Mouse (Mus musculus) liver, postnatal 0 days (tissue): ENCODE data around the gene Sowahd.

Source experiments
- CTCF ChIP-seq: sonication (generic); IDR thresholded peaks from 2 replicates; pipeline ENCODE4 v1.5.1; 2016; ENCODE audit warnings: antibody characterized with exemption, low read depth
- EP300 ChIP-seq: IDR thresholded peaks from 2 replicates; pipeline ENCODE4 v1.6.1; 2016; ENCODE audit warnings: antibody characterized with exemption, low read depth, mild to moderate bottlenecking

DNA sequence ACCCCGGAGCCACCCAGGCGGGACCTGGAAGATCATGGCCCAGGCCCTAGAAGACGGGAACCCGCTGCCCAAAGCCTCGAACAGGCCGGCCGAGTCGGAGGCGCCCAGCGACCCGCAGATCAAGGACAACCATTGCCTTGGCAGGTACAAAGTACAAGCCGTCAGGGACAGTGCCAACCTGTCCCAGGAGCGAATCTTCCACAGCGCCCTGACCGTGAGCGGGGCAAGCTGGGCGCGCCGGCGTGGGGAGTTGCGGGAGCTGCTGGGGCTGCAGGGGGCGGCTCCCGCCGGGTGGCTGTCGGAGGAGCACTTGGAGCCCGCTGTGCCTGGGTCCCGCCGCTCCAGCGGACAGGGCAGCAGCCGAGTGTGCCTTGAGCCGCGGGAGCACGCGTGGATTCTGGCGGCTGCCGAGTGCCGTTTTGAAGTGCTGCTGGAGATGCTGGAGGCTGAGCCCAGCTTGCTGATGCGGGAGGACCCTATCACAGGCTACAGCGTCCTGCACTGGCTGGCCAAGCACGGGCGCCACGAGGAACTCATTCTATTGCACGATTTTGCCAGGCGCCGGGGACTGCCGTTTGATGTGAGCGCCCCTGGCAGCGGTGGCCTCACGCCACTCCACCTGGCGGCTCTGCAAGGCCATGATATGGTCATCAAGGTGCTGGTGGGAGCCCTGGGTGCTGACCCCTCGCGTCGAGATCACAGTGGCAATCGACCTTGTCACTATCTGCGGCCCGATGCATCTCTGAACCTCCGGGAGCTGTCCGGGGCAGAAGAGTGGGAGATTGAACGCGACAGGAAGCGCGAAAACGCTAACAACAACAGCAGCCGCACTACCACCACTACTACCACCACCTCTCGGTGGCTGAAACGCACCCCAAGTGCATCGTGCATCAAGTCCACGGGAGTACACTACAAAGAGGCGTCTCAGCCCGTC lies 512 bp downstream of the Sowahd start:
- TF ChIP-seq CTCF = no peak
- no peak for TF ChIP-seq EP300
